Mouse (Mus musculus) hindbrain, postnatal 0 days (tissue): ENCODE data around the gene Gm20422. TPM values are rescaled to one million over a fixed set of nuclear protein-coding genes. Genes with fewer than 3 reads are reported as not detected.

Source experiments
- ATAC-seq: fragments of 200-750 bp; cut with Nextera tagmentation; 2 replicates; pipeline ENCODE4 v1.8.0; 2017; ENCODE audit warnings: mild to moderate bottlenecking, moderate TSS enrichment, moderate library complexity
- DNase-seq: peaks from one replicate; pipeline ENCODE4 v3.0.0-alpha.2; 2015; ENCODE audit warnings: low spot score
- H3K27ac ChIP-seq: fragments of 300-500 bp; sonication (generic); 2 replicates; pipeline ENCODE4 v1.5.1; 2014; ENCODE audit warnings: mild to moderate bottlenecking
- H3K27me3 ChIP-seq: fragments of 300-500 bp; sonication (generic); 2 replicates; pipeline ENCODE4 v1.6.1; 2014; ENCODE audit warnings: low read length, mixed read lengths; ENCODE audit not compliant: insufficient read depth
- H3K36me3 ChIP-seq: fragments of 300-500 bp; sonication (generic); 2 replicates; pipeline ENCODE4 v1.6.1; 2014; ENCODE audit warnings: low read length, mixed read lengths; ENCODE audit not compliant: insufficient read depth
- H3K4me1 ChIP-seq: fragments of 300-500 bp; sonication (generic); 2 replicates; pipeline ENCODE4 v1.6.1; 2014; ENCODE audit warnings: antibody characterized with exemption, low read length, mixed read lengths; ENCODE audit not compliant: insufficient read depth
- H3K4me2 ChIP-seq: fragments of 300-500 bp; sonication (generic); 2 replicates; pipeline ENCODE4 v1.6.1; 2014; ENCODE audit warnings: low read depth, mild to moderate bottlenecking, low read length, moderate library complexity, mixed read lengths
- H3K4me3 ChIP-seq: fragments of 300-500 bp; sonication (generic); 2 replicates; pipeline ENCODE4 v1.5.1; 2014; ENCODE audit warnings: low read length
- H3K9ac ChIP-seq: fragments of 300-500 bp; sonication (generic); replicated peaks from 2 replicates; pipeline ENCODE4 v1.6.1; 2014; ENCODE audit warnings: mild to moderate bottlenecking, low read length, moderate library complexity, mixed read lengths
- H3K9me3 ChIP-seq: fragments of 300-500 bp; sonication (generic); 2 replicates; pipeline ENCODE4 v1.6.1; 2016; ENCODE audit warnings: low read length, mixed read lengths
- CTCF ChIP-seq: IDR thresholded peaks from 2 replicates; pipeline ENCODE4 v1.5.1; 2016; ENCODE audit warnings: antibody characterized with exemption, control low read depth, low read depth
- WGBS: fragments of 180-500 bp; shearing (Covaris S2); extraction: QIAGEN DNeasy Blood & Tissue Kit; methylation state at CpG from one replicate; pipeline ENCODE4 v1.1.7; 2014; 5-methylcytosine and 5-hydroxymethylcytosine counted together
- polyA plus RNA-seq: library from polyadenylated mRNA; unstranded; fragments of >200 nt; fragmentation: Nextera tagmentation; extraction: Ambion mirVana; gene quantifications from 2 replicates; pipeline ENCODE4 v1.2.1, GENCODE M21; 2015
- total RNA-seq: library from RNA; depleted of rRNA; stranded (reverse); fragments of >200 nt; gene quantifications from 2 replicates; pipeline ENCODE4 v1.2.3, GENCODE M21; 2014; rRNA removed

Gm20422 gene
- total RNA-seq (not detected in 2 replicates), polyA plus RNA-seq (0.34 and 0.61 TPM in 2 replicates)

DNA sequence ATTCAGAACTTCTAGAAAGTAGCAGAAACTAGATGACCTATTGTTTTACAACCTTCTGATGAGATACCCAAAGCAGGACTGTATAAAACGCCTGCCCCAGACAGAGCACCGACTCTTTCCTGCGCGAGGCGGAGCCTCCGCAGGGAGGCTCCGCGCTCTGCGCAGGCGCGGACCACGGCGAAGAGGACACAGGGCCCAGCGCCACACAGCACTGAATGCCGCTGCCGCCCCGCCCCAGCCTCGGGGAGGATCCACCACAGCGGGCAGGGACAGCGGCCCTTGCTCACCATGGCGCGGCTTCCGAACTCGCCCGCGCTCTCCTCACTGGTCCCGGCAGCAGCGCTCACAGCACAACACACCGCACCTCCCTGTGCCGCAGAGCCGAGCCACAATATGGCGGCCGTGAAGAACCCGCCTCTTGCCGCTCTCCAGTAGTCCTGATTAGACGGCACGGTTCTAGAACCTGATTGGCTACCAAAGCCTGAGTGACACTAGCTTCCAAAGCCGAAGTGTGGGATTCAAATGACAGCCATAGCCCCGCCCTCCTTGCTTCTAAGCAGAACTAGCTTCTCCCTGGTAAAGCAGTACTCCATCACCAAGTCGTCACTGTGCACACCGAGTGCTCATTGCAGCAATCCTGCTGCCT lies at the start of gene Gm20422:
Gene Gm20422, minus strand, starts transcription at position 384 of the 646 bp plus-strand sequence.
- Histone ChIP-seq H3K4me1 (peaks cover 8% of the 10 kb centered on the region), H3K9me3 (no peaks in the 10 kb centered on the region), H3K4me2 (peak within 1 kb of the TSS; percentile 69), H3K9ac (peak within 1 kb of the TSS; percentile 90), H3K4me3 (peak within 1 kb of the TSS; percentile 83), H3K36me3 (no peaks in the 10 kb centered on the region), H3K27me3 (no peaks in the 10 kb centered on the region), H3K27ac (peak within 1 kb of the TSS; percentile 100)
- peak; percentile 99 for ATAC-seq
- DNase-seq = peak; percentile 98
- TF ChIP-seq CTCF = no peak
- 0% methylated on average over 41 of the region's 41 CpGs for WGBS

DNA sequence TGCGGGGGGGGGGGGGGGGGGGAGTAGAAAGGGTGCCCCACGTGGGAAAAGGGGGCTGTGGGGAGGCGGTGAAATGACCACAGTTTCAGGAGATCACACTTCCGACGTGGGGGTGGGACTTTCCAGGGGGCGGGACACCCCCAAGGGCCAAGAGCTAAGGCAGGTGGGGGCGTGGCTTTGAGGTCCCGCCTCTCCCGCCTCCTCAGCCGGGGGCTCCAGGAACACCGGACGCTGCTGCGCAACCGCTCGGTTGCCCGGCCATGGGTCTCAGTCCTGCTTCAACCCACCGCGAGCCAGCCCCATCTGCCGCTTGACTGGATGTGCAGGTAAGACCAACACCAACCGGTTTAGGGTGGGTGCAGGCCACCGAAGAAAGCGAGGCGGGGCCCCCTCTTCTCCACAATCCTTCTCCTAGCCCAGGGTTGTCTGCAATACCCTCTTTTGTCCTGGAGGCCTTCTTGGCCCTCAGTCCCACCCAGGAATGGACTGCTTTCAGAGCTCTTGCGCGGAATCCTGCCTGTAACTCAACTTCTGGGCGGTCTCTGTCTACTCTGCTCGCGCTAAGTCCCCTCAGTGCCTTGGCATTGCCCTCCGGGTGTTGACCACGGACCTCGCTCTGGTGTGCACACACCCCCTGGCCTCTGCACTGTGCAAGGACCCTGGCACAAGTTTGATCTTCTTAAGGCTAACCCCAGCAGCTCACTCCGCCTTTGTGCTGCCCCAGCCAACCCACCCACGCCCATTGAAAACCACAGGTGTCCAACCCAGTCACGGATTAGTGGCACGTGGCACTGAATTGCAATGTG lies 47.9 kb upstream of the Gm20422 start, which contains the start of gene Lpar2:
Gene Lpar2, plus strand, starts transcription at position 44 of the 806 bp plus-strand sequence.
- DNase-seq (peak; percentile 82), ATAC-seq (peak; percentile 78)
- TF ChIP-seq CTCF = peak; percentile 42
- Histone ChIP-seq H3K4me1 (peaks cover 13% of the 10 kb centered on the region), H3K4me2 (peak within 1 kb of the TSS; percentile 81), H3K36me3 (peaks cover 20% of the 10 kb centered on the region; the same call in 1 of the 2 replicates), H3K9me3 (no peaks in the 10 kb centered on the region), H3K4me3 (peak within 1 kb of the TSS; percentile 59), H3K27me3 (no peaks in the 10 kb centered on the region), H3K27ac (peak within 1 kb of the TSS; percentile 79), H3K9ac (peak within 1 kb of the TSS; percentile 64)
- WGBS = 2% methylated on average over 29 of the region's 35 CpGs

DNA sequence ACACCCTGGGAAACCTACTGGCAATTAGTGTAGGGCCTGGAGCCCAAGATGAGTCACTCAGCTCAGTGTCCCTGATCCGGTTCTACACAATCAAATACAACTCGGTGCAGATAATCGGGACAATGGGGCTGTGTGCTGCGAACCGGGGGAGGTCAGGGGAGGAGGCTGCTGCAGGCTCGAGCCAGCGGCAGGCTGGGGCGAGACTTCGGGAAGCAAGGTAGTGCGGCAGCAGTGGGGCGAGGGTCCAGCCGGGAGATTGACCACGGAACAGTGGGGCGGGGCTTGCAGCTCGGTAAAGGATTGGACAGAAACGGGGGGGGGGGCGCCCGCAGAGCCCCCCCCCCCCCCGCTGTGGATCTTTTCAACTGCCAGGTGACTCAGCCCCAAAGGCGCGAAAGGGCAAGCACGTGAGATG lies 47.3 kb upstream of the Gm20422 start:
- H3K27me3 ChIP-seq = no peaks in the 10 kb centered on the region
- no peaks in the 10 kb centered on the region for H3K9me3 ChIP-seq
- peak overlapping the region; percentile 64 for H3K9ac ChIP-seq
- H3K27ac ChIP-seq = peak overlapping the region; percentile 79
- peak overlapping the region; percentile 81 for H3K4me2 ChIP-seq
- DNase-seq (peak; percentile 72), ATAC-seq (peak; percentile 65)
- H3K4me1 ChIP-seq = peaks cover 13% of the 10 kb centered on the region
- WGBS = 4% methylated on average over 14 of the region's 22 CpGs
- H3K4me3 ChIP-seq = peak overlapping the region; percentile 59
- no peak for TF ChIP-seq CTCF
- peaks cover 18% of the 10 kb centered on the region; the same call in 1 of the 2 replicates for H3K36me3 ChIP-seq

DNA sequence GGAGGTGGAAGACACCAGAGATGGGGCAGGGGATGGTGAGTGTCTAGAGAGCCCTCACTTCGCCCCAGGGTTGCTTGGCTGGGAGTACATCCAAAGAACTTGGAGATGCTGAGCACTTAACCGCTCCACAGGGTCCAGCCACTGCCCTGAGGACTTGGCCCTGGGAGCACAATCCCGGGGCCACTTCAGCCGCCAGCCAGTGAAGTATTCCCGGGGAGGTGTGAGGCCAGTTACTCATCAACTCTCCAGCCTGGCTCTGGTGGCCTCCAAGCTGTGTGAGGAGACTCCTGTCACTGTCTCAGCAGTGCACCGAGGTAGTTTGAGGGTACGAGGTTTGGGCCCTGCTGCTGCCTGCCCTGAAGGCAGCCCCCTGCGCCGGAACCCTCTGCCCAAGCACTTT lies 45.8 kb upstream of the Gm20422 start:
- Histone ChIP-seq H3K9me3 (no peaks in the 10 kb centered on the region), H3K9ac (no peak overlapping the region), H3K27me3 (no peaks in the 10 kb centered on the region), H3K4me3 (no peak overlapping the region), H3K4me1 (peaks cover 13% of the 10 kb centered on the region), H3K4me2 (no peak overlapping the region), H3K27ac (no peak overlapping the region), H3K36me3 (0 out of 2 replicates have a peak, but pooled peaks cover 10% of the 10 kb centered on the region)
- ATAC-seq (no peak), DNase-seq (no peak)
- TF ChIP-seq CTCF = no peak
- WGBS = 78% methylated on average over 9 of the region's 9 CpGs

DNA sequence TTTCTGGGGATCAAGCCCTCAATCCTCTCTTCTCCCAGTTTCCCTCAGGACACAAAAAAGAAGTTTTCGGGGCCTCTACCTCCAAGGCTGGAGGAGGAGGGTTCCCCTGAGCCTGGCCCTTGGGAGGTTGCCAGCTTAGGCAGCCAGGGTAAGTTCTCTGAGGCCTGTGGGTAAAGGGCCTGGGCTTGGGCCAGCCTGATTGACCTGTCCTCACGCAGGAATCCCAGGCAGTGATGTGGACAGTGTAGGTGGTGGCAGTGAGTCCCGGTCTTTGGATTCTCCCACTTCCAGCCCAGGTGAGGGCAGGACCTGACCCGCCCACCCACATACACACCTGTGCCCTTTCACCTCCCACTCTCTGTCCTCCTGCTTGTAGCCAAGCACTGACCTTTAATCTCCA lies 40.7 kb upstream of the Gm20422 start:
- 89% methylated on average over 4 of the region's 4 CpGs for WGBS
- ATAC-seq (no peak), DNase-seq (no peak)
- no peak for TF ChIP-seq CTCF
- H3K27me3 ChIP-seq = no peaks in the 10 kb centered on the region
- no peak overlapping the region for H3K4me2 ChIP-seq
- no peak overlapping the region for H3K4me3 ChIP-seq
- H3K36me3 ChIP-seq = peaks cover 22% of the 10 kb centered on the region; the same call in 1 of the 2 replicates
- no peak overlapping the region for H3K27ac ChIP-seq
- H3K4me1 ChIP-seq = no peaks in the 10 kb centered on the region
- no peak overlapping the region for H3K9ac ChIP-seq
- no peaks in the 10 kb centered on the region for H3K9me3 ChIP-seq

DNA sequence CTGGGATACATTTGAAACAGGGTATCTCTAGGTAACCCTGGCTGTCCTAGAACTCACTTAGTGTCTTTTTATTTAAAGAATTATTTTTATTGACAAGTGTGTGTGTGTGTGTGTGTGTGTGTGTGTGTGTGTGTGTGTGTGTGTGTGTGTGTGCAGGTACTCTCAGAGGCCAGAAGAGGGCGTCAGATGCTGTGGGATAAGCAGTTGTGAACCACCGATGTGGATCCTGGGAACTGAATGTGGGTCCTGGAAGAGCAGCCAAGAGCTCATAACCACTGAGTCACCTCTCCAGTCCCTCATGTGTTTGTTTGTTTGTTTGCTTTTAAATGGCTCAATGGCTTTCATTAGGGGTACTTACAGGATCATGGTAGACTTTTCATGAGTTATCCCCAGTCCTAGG lies 40.2 kb upstream of the Gm20422 start:
- TF ChIP-seq CTCF = no peak
- Histone ChIP-seq H3K36me3 (peaks cover 22% of the 10 kb centered on the region; the same call in 1 of the 2 replicates), H3K27ac (no peak overlapping the region), H3K4me3 (no peak overlapping the region), H3K9ac (no peak overlapping the region), H3K9me3 (no peaks in the 10 kb centered on the region), H3K4me1 (no peaks in the 10 kb centered on the region), H3K27me3 (no peaks in the 10 kb centered on the region), H3K4me2 (no peak overlapping the region)
- DNase-seq (no peak), ATAC-seq (no peak)
- WGBS = 71% methylated on average over 2 of the region's 2 CpGs
